Mouse (Mus musculus) left cerebral cortex, postnatal 14 days (tissue): ENCODE measurements around the gene Casz1. TPM values are rescaled to one million over a fixed set of nuclear protein-coding genes. Genes with fewer than 3 reads are reported as not detected.

Experiments
- DNase-seq, 2 experiments: peaks; one replicate each; pipeline ENCODE4 v3.0.0; 2021 to 2022; ENCODE audit warnings: low spot score in 2 of 2, mixed read lengths in 1 of 2
- intact Hi-C: fragments of 180-260 bp; cut with DNase I; formaldehyde crosslinking; loops from one replicate; pipeline ENCODE4 v1.15.1; 2025
- long read RNA-seq, 2 experiments: library from polyadenylated mRNA; stranded (forward); transcript quantifications; one replicate each; pipeline ENCODE4 v2.0.0; 2021
- total RNA-seq, 2 experiments: library from RNA; stranded (reverse); gene quantifications; 2 replicates each; pipeline ENCODE4 v1.2.3; 2021

Gene Casz1
- total RNA-seq = 1 to 10 TPM; 1.1 to 1.6 TPM
- long read RNA-seq, experiment 1, partial matches to known transcripts = 8 of 8 reads
- long read RNA-seq, experiment 1, other reads (novel, unspliced or antisense) = 0 of 8 reads
- long read RNA-seq, experiment 2, partial matches to known transcripts = 0 of 9 reads
- long read RNA-seq, experiment 2, other reads (novel, unspliced or antisense) = 9 of 9 reads

DNA sequence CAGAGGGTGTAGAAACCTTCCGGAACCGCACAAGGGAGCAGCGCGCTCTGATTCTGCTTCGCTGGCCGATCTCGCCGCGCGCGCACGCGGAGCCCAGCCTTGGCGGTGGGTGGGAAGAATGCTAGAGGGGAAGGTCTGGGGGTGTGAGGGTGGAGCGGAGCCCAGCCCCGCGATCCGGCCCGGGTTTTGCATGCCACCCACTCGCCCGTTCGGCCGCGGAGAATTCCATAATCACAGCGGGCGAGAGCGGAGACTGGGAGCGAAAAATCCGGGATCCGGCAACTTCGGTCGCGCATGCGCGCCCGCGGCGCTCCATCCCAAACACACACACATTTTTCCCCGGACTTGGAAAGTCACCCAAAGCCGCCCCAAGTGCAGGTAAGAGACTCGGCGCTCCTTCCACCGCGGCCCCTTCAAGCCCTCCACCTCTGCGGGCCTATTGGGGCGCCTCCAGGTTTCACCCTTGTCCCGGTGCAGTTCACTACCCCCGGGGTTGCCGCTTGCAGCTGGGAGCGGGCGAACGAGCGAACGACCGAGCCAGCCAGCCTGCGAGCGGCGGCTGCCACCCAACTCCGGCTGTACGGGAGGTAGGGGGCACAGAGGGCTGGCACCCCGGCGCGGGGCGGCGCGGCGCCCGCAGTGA lies at the start of gene Casz1:
Casz1 (plus strand) TSS at position 293 of the 643 bp plus-strand sequence.
- intact Hi-C loops = no loop called here
- peak; percentile 83 to 89 for DNase-seq

DNA sequence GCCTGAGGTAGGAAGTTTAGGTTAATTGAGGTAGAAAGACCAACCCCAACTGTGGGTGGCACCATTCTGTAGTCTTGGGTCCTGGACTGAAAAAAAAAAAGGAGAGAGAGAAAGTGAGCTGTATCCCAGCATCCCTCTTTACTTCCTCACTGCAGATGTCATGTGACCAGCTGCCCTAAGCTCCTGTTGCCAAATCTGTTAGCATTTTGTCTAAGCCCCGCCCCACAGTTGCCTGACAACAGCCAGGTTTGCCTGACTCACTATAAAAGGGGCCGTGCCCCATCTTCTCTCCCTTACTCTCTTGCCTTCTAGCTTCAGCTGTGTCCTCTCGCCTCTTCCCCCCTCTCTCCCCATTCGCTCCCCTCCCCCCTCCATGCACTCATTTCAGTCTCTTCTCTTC lies 45.4 kb upstream of the Casz1 start:
- no peak for DNase-seq
- intact Hi-C loops = no loop called here

DNA sequence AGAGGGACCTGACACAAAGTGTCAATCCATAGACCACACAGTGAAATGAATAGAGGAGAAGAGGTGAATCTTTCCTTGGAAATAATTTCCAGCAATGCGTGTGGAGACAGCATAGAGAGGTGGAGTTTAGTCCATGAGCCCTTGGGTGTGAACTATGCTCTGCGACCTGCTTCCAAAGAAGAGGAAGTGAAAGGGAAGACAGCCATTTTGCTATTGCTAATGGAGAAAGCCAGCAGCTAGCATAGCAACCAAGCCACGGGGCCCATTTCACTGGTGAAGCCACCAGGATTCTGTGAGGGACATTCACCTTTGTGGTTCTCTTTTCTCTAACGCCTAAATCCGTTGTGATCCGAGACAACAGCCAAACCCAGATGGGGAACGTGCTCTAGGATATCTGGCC lies 44.1 kb upstream of the Casz1 start:
- intact Hi-C loops = no loop called here
- DNase-seq = no peak

DNA sequence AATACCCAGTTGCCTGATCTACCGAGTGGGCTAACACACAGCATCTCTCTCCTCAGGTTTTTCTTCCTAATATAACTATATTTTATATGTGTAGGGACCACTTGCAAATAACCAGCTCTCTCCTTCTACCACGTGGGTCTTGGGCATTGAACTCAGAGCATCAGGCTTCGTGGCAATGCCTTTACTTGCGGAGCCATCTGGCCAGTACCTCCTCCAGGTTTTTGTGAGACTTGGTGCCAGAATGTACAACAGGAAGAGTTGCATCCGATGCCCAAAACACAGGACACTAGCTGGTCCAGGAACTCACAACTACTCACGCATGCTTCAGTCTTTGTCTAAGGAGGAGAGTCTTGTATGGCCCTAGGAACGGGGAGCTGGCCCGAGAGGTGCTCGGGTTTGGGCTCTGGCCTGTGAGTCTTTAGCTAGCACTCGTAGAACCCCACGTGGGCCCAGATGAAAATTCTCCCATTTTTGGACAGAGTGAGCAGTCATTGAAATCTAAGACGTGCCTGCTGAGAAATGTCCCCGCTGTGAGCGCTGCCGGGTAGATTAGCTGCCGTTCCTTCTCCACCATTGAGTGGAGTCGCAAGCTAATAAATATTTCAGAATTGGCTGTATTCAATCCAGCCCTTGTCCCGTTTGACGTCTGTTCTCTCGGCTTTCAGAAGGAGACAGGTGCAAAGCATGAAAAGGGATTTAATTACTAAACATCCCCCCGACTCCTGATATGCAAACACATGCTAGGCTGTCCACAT lies 38.0 kb upstream of the Casz1 start:
- intact Hi-C loops = no loop called here

GRCm38 (mm10) chr4:148767655-148768305 lies 36.4 kb upstream of the Casz1 start:
- DNase-seq = no peak
- intact Hi-C loops = no loop called here

More for the DNA sequence above, 38.0 kb upstream of the Casz1 start:
- DNase-seq = no peak

DNA sequence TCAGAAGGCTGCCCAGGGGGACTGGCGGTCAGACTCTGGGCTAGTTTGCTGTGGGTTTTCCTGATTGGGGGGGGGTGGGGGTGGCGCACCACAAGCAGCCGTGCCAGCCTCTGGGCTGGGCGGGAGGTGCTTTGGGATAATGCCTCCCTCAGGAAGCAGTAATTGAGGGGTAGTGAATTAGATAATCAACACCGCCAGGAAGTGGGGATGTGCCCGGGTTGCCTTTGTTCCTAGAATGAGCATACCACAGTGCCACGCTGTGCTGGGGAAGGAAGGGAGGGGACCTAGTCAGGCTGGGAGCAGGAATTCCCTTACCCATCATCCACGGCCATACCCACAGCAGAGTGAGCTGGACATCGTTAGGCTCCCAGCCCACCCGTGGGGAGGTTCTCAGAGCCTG lies 35.6 kb upstream of the Casz1 start:
- no peak for DNase-seq
- intact Hi-C loops = no loop called here

DNA sequence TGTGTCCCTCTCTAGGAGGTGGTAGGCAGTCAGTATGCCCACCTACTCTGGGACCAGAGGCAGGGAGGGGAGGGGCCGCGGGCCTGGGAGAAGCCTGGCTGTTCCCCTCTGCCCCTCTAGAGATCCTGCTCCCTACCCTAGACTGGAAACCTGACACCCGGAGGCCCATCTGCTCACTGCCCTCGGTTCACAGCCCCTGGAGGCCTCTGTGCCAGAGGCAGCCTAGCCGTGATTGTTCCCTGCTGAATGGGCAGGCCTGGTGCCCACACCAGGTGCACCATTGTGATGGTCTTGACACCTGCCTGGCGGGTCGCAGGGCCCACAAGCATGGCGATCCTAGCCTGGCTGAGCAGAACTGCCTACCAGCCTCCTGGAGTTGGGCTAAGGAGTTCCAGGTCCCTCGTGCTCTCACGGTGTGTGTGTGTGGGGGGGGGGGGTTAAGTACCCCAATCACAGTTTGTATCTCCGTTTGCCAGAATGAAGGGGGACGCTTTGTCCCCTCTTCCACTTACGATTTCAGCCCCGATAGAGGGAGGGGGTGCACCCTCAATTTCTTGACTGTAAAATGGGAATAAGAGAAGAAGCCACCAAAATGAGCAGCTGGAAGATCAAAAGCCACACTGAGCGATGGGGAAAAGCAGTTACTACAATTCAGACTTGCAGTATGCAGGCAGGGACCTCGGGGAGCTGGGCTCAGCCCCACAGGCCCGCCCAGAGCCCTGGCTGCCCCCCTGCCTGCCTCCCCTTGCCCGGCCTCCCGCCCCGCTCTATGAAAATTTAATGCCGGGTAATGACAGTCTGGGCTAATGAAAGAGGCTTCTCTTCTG lies 33.4 kb upstream of the Casz1 start:
- DNase-seq = no peak
- intact Hi-C loops = no loop called here

DNA sequence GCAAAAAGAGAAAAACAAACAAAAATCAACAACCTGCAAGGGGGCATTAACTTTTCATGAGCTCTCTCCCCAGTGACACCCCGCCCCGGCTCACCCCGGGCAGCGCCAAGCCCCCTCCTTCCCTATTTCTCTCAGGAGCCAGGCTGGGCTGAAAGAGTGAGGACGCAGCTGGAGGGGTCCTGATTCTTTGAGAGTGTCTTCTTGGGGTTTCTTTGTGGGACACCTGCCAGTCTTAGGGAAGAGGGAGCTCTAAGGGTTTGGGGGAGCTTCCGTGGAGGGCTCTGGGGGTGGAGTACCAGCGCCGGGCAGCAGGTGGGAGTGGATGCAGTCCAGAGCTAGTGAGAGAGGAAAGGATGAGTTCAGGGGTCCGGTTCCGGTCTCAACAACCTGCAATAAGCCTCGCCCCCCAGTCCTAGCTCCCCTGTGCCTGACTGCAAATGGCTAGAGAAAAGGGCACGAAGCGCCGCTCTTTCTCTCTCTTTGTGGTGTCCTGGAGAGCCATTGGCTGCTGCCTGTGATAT lies 32.8 kb upstream of the Casz1 start:
- intact Hi-C loops = no loop called here

GRCm38 (mm10) chr4:148772658-148773057 lies 31.6 kb upstream of the Casz1 start:
- DNase-seq = no peak
- intact Hi-C loops = no loop called here

More for the DNA sequence above, 32.8 kb upstream of the Casz1 start:
- DNase-seq = no peak

DNA sequence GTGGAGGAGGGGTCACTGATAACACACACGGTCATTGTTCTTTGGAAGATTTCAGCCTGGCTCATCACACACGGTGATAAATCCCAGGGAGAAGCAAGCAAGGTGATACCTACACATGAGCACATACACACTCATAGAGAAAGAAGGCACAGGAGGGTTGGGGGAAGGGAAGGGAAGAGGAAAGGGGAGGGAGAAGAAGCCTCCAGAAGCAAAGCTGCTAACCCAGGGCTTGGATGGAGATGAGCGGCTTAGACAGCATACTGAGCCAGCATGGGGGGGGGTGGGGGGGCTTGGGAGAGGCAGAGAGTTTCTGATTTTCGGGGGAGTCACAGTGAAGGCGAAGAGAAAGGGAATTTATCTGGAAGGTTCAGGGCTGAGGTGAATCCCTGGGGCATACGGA lies 30.2 kb upstream of the Casz1 start:
- DNase-seq = no peak
- intact Hi-C loops = no loop called here

DNA sequence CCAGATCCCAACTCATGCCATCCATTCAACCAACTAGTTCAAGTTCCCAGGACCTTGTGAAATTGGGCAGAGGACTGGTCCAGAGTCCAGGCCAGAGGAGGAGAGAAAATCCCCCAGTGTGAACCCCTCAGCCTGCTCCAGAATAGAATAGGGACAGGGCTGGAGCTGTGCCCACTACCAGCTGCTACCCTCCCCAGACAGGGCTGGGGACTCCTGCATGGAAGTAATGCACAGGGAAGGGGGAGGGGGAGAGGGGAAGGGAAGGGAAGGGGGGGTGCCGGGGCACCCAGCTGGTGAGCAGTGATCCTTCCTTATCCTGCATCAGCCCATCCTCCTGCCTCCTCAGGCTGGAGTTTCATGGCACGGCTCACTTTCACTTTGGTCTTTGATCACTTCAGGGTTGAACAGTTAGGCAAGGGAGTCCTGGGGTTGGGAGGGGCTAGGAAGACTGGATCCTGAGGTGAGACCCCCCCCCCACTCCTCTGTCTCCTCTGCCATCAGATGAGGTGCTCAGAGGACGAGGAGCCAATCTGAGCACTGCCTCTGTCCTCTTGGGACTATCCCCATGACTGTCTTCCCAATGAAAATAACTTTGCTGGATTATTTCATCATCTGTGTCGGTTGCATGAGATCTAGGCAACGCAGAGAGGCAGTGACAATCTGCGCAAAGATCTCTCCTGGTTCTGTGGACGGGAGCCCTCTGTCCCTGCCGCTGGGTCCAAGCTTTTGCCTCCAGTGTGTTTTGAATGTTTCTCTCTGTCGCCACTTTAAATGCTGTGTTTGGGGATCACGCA lies 28.6 kb upstream of the Casz1 start:
- intact Hi-C loops = no loop called here
- no peak for DNase-seq

GRCm38 (mm10) chr4:148780097-148780621 lies 24.1 kb upstream of the Casz1 start:
- intact Hi-C loops = no loop called here
- DNase-seq = no peak

DNA sequence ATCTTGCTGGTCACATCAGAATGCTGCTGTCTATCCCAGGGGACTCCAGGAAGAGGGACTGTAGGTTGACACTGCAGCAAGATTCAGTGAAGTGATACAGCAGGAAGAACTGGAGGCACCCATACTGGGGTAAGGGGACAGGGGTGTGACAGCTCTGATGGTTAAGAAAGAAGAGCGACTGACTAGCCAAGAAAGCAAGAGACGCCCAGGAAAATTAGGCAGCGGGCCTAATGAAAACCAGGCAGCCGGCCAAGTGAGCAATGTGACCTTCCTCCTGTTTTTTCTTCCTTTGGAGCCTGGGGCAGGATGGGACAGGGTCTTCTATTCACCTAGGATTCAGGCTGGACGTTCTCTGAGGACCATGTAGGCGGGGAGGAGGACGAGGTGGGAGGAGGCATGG lies 22.7 kb upstream of the Casz1 start:
- DNase-seq = peak; percentile 15 to 26
- intact Hi-C loops = no loop called here

DNA sequence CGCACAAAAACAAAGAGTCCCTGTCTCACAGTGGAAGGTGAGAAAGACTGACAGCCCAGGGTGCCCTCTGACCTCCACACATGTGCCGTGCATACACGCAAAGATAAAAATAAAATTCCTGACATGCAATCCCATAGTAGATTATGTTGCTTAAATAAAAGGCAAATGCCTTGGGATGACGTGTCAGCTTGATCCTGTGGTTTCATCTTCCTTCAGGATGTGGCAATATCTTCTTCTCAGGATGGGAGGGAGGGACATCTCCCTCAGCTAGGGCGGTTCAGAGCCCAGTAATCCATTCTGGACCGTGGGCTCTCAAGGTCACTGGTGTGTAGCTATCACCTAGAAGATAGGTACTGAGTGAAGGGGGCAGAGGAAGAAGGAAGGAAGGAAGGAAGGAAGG lies 21.3 kb upstream of the Casz1 start:
- intact Hi-C loops = no loop called here
- DNase-seq = no peak

- intact Hi-C loops = no loop called here
These were observed 20.5 kb upstream of the Casz1 start for GRCm38 (mm10) chr4:148783760-148784159.

GRCm38 (mm10) chr4:148785053-148785567 lies 19.1 kb upstream of the Casz1 start:
- intact Hi-C loops = no loop called here

More at GRCm38 (mm10) chr4:148783760-148784159, 20.5 kb upstream of the Casz1 start:
- no peak for DNase-seq

DNA sequence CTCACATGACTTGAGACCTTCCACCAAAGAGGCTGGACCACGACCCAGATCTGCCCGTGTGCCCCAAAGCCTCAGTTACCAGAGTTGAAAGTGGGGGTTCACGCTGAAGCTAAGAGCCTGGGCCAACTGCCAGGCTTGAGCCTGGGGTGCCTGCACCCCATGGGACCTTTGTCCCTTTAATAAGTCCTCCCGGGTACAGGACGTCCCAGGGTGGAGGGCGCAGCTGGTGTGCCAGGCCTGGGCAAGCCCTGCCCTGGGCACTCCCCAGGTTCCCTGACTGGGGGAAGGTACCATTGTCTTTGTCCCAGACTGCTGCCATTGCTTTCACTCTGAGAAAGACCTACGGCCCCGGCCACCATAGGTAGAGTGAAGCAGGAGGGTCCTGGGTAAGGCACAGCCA lies 18.2 kb upstream of the Casz1 start:
- DNase-seq = no peak
- intact Hi-C loops = no loop called here

More at GRCm38 (mm10) chr4:148785053-148785567, 19.1 kb upstream of the Casz1 start:
- DNase-seq = no peak

DNA sequence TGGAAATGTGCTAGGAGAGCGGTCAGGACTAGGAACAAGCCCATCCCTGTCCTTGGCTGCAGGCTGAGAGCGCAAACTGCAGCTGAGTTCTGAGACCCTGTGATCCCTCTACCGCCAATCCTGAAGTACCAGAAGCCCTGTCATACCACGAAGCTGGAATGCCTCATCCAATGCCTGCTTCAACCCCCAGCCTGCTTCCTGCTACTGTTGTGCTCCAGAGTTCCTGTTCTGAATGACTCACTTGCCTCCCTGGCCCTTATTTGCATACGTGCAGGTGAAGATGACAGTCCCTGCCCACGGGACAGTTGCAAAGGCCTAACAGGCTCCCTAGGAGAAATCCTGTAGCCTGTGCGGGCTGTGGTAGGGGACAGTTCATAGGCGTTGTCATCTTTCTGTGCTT lies 13.3 kb upstream of the Casz1 start:
- no peak for DNase-seq
- intact Hi-C loops = no loop called here
